Mouse (Mus musculus): ENCODE results near the gene Tmem189. TPM values are rescaled to one million over a fixed set of nuclear protein-coding genes. Genes with fewer than 3 reads are reported as not detected.

Gene Tmem189
- total and polyA plus RNA-seq, 3 experiments: 21.7 to 46.5 TPM; not detected in 1

GRCm38 (mm10) chr2:167717208-167717607, 27.6 kb upstream of the Tmem189 start:
- DNase-seq (ENCODE audit: low read depth, low spot score): no peak
- H3K27ac ChIP-seq (ENCODE audit: control insufficient read depth, low read depth, low read length): no peak overlapping the region
- H3K9ac ChIP-seq (ENCODE audit: control insufficient read depth, low read depth, low read length, poor library complexity, severe bottlenecking): no peak overlapping the region
- H3K4me3 ChIP-seq (ENCODE audit: control insufficient read depth in 1 of 2, insufficient read depth in 1 of 2, low read depth in 2 of 2, low read length in 2 of 2): no peak overlapping the region
- no peaks in the 10 kb centered on the region for H3K79me2 ChIP-seq (ENCODE audit: control insufficient read depth, insufficient read depth, low read length, poor library complexity)
- H3K4me1 ChIP-seq (ENCODE audit: control insufficient read depth in 1 of 2, insufficient read depth in 2 of 2, low read length in 2 of 2): peaks cover 0 to 7% of the 10 kb centered on the region in 2 experiments; a peak in 1 of 4 replicates
- no peaks in the 10 kb centered on the region for H3K9me3 ChIP-seq (replicated peaks; ENCODE audit: insufficient read depth, low read length)
- no peak for TF ChIP-seq MXI1 (IDR thresholded peaks at IDR 0.05; ENCODE audit: low read depth, low read length)
- no peak for TF ChIP-seq EP300 (IDR thresholded peaks at IDR 0.05; ENCODE audit: low read depth in 1 of 2, low read length in 2 of 2)
- no peak for TF ChIP-seq ZC3H11A (IDR thresholded peaks at IDR 0.05; ENCODE audit: low read depth, low read length)
- no peak for TF ChIP-seq ETS1 (IDR thresholded peaks at IDR 0.05; ENCODE audit: low read depth, low read length)
- no peak for TF ChIP-seq RCOR1 (IDR thresholded peaks at IDR 0.05; ENCODE audit: low read depth, low read length)
- TF ChIP-seq HCFC1 (IDR thresholded peaks at IDR 0.05; ENCODE audit: low read depth, low read length): no peak
- TF ChIP-seq ELF1 (IDR thresholded peaks at IDR 0.05; ENCODE audit: low read depth, low read length): no peak
- no peak for TF ChIP-seq MAFK (IDR thresholded peaks at IDR 0.05; ENCODE audit: borderline replicate concordance, low read depth, low read length)
- no peaks in the 10 kb centered on the region for H3K36me3 ChIP-seq (ENCODE audit: control insufficient read depth in 1 of 2, insufficient read depth in 2 of 2, low read length in 2 of 2)
- H3K27me3 ChIP-seq (ENCODE audit: control insufficient read depth in 1 of 2, insufficient read depth in 2 of 2, low read length in 2 of 2): no peaks in the 10 kb centered on the region; a peak in 1 of 4 replicates

GRCm38 (mm10) chr2:167715008-167715407, 25.4 kb upstream of the Tmem189 start:
- Histone ChIP-seq H3K36me3 (ENCODE audit: control insufficient read depth in 1 of 2, insufficient read depth in 2 of 2, low read length in 2 of 2) (no peaks in the 10 kb centered on the region), H3K4me1 (ENCODE audit: control insufficient read depth in 1 of 2, insufficient read depth in 2 of 2, low read length in 2 of 2) (peaks cover 0 to 7% of the 10 kb centered on the region in 2 experiments; a peak in 1 of 4 replicates), H3K27ac (ENCODE audit: control insufficient read depth, low read depth, low read length) (no peak overlapping the region), H3K27me3 (ENCODE audit: control insufficient read depth in 1 of 2, insufficient read depth in 2 of 2, low read length in 2 of 2) (no peaks in the 10 kb centered on the region; a peak in 1 of 4 replicates), H3K4me3 (ENCODE audit: control insufficient read depth in 1 of 2, insufficient read depth in 1 of 2, low read depth in 2 of 2, low read length in 2 of 2) (no peak overlapping the region), H3K79me2 (ENCODE audit: control insufficient read depth, insufficient read depth, low read length, poor library complexity) (no peaks in the 10 kb centered on the region), H3K9me3 (replicated peaks; ENCODE audit: insufficient read depth, low read length) (no peaks in the 10 kb centered on the region), H3K9ac (ENCODE audit: control insufficient read depth, low read depth, low read length, poor library complexity, severe bottlenecking) (no peak overlapping the region)
- DNase-seq (ENCODE audit: low read depth, low spot score): no peak
- no peak for TF ChIP-seq SMC3 (IDR thresholded peaks at IDR 0.05; ENCODE audit: low read depth, low read length)
- no peak for TF ChIP-seq USF2 (IDR thresholded peaks at IDR 0.05; ENCODE audit: borderline replicate concordance in 1 of 2, insufficient read depth in 1 of 2, low read depth in 1 of 2, low read length in 2 of 2)
- no peak for TF ChIP-seq MEF2A (IDR thresholded peaks at IDR 0.05; ENCODE audit: extremely low read depth, insufficient replicate concordance, low read depth, low read length, poor library complexity, severe bottlenecking)
- peak; percentile 46; the same call in 1 of the 2 replicates for TF ChIP-seq TBP (IDR thresholded peaks at IDR 0.05; ENCODE audit: low read depth, low read length)
- no peak for TF ChIP-seq ZKSCAN1 (IDR thresholded peaks at IDR 0.05; ENCODE audit: low read depth, low read length)
- no peak for TF ChIP-seq MXI1 (IDR thresholded peaks at IDR 0.05; ENCODE audit: low read depth, low read length)

GRCm38 (mm10) chr2:167714298-167714697, 24.7 kb upstream of the Tmem189 start:
- Histone ChIP-seq H3K4me3 (ENCODE audit: control insufficient read depth in 1 of 2, insufficient read depth in 1 of 2, low read depth in 2 of 2, low read length in 2 of 2) (no peak overlapping the region), H3K4me1 (ENCODE audit: control insufficient read depth in 1 of 2, insufficient read depth in 2 of 2, low read length in 2 of 2) (peaks cover 0 to 7% of the 10 kb centered on the region in 2 experiments; a peak in 1 of 4 replicates), H3K9ac (ENCODE audit: control insufficient read depth, low read depth, low read length, poor library complexity, severe bottlenecking) (no peak overlapping the region), H3K36me3 (ENCODE audit: control insufficient read depth in 1 of 2, insufficient read depth in 2 of 2, low read length in 2 of 2) (no peaks in the 10 kb centered on the region), H3K27ac (ENCODE audit: control insufficient read depth, low read depth, low read length) (no peak overlapping the region), H3K79me2 (ENCODE audit: control insufficient read depth, insufficient read depth, low read length, poor library complexity) (no peaks in the 10 kb centered on the region), H3K9me3 (replicated peaks; ENCODE audit: insufficient read depth, low read length) (no peaks in the 10 kb centered on the region), H3K27me3 (ENCODE audit: control insufficient read depth in 1 of 2, insufficient read depth in 2 of 2, low read length in 2 of 2) (no peaks in the 10 kb centered on the region; a peak in 1 of 4 replicates)
- no peak for TF ChIP-seq POLR2AphosphoS2 (IDR thresholded peaks at IDR 0.05; ENCODE audit: low read length)
- TF ChIP-seq CTCF (IDR thresholded peaks at IDR 0.05 in 2 of 3, conservative IDR thresholded peaks at IDR 0.05 in 1 of 3; ENCODE audit: control insufficient read depth in 1 of 3, insufficient read depth in 1 of 3, low read depth in 2 of 3, low read length in 3 of 3, poor library complexity in 1 of 3, severe bottlenecking in 1 of 3): no peak
- no peak for TF ChIP-seq USF2 (IDR thresholded peaks at IDR 0.05; ENCODE audit: borderline replicate concordance in 1 of 2, insufficient read depth in 1 of 2, low read depth in 1 of 2, low read length in 2 of 2)
- no peak for TF ChIP-seq GATA1 (IDR thresholded peaks at IDR 0.05; ENCODE audit: low read depth, low read length)
- no peak for TF ChIP-seq KAT2A (conservative IDR thresholded peaks at IDR 0.05; ENCODE audit: low read depth, low read length)
- TF ChIP-seq E2F4 (IDR thresholded peaks at IDR 0.05; ENCODE audit: borderline replicate concordance, low read depth, low read length): no peak
- no peak for TF ChIP-seq ETS1 (IDR thresholded peaks at IDR 0.05; ENCODE audit: low read depth, low read length)
- no peak for TF ChIP-seq POLR2A (IDR thresholded peaks at IDR 0.05; ENCODE audit: control insufficient read depth in 1 of 2, insufficient read depth in 1 of 2, low read depth in 1 of 2, low read length in 2 of 2, poor library complexity in 1 of 2)
- no peak for TF ChIP-seq MEF2A (IDR thresholded peaks at IDR 0.05; ENCODE audit: extremely low read depth, insufficient replicate concordance, low read depth, low read length, poor library complexity, severe bottlenecking)
- no peak for TF ChIP-seq JUND (IDR thresholded peaks at IDR 0.05; ENCODE audit: low read depth, low read length)
- no peak for TF ChIP-seq MAFK (IDR thresholded peaks at IDR 0.05; ENCODE audit: borderline replicate concordance, low read depth, low read length)
- TF ChIP-seq TCF12 (IDR thresholded peaks at IDR 0.05; ENCODE audit: low read depth, low read length): no peak
- no peak for DNase-seq (ENCODE audit: low read depth, low spot score)

Measured in MEL (cell line).